Mouse (Mus musculus) ovary, adult 18-20 months (tissue): ENCODE data around the gene Nav2.

ENCODE experiments used
- DNase-seq: peaks from one replicate; pipeline ENCODE4 v3.0.0; 2022; ENCODE audit warnings: low spot score, mixed read lengths

The Nav2 gene

DNA sequence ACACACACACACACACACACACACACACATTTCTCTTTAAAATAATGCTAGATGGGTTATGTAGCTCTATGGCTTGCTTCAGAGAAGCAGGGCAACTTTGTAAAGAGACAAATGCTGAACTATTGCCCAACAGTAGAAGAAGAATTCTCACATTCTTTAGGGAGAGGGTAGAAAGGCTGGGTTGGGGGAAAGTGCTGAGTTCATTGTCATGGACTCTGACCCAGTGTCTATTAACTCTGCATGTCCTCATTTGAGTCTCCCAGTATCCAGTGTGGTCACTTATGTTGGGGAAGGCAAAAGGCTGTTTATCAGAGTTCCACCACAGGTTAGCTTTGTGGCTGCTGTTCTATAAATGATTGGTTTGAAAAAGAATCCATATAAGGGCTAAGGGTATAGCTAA is 584.1 kb downstream of the Nav2 start:
- no peak for DNase-seq

DNA sequence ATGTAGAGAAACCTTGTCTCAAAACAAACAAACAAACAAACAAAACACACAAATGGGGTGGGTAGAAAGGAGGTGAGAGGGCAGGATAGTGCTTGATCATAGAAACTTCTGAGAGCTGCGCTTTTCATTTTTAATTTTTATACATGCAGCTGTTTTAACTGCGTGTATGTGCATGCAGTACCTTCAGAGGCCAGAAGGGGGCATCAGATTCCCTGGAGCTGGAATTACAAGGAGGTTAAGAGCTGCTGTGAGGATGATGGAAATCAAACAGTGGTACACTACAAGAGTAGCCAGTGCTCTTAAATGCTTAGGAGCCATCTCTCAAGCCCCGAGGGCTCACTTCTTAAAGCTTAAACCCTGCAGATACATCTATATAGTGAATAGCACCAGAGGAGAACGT is 584.7 kb downstream of the Nav2 start:
- no peak for DNase-seq

DNA sequence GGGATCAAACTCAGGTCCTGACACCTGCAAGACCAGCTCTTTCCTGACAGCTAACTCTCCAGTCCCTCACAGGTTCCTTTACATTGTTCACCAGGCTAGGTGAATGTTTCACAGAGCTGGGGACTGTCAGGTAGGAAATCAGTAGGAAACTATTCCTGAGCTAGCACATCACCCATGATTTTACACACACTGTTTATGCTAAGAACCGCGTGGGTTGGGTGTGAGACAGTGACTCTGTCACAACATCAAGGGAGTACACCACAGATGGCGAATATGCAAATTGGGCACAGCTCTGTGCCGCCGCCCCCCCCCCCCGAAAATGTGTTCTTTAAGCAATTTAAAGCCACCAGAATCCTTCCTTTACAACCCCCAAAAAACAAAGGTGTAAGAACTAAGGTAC is 586.1 kb downstream of the Nav2 start:
- no peak for DNase-seq

DNA sequence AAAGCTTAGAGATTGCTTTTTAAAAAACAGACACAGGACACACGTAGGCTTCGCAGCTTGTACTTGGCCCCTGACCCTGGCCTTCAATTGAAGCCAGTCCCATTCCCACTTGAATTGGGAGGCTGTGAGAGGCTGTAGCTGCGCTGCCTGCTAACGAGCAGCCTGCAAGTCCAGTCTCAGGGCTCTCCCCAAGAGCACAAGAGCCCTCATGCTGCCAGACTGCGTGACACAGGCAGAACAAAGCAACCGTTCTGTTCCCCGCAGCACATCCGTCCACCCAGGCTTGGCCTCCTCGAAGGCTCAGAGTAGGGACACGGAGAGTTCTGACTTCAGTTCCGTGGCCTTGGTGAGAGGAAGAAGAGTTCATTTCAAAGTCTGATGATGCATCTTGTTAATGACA is 587.6 kb downstream of the Nav2 start:
- no peak for DNase-seq

DNA sequence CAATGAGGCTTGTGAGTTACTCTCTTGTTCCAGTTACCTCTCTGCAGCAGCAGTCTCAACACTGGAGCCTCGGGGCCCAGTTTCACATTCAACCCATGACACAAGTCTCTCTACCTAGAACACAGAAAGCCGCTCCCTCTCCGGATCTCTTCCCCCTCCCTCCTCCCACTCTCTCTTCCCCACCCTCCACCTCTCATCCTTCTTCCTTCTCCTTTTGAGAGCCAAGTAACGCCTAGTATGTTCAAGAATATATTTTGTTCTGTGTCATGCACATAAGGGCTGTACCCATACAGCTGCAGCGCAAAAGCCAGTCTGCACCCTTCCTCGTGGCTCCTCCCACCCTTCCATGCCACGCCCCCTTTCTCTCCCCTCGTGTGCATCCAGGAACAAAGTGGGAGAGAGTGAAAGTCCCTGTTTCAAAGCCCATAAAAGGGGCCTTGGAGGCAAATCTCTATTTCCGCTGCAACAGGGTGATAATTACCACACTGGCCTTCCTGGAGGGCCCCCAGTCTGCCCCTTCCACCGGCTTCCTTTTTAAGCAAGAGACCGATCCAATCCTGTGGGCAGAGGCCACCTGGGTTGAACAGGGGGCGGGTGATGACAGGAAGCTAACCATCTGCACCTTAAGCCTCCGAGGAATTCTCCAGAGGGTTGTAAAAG is 588.4 kb downstream of the Nav2 start:
- DNase-seq, result no peak

DNA sequence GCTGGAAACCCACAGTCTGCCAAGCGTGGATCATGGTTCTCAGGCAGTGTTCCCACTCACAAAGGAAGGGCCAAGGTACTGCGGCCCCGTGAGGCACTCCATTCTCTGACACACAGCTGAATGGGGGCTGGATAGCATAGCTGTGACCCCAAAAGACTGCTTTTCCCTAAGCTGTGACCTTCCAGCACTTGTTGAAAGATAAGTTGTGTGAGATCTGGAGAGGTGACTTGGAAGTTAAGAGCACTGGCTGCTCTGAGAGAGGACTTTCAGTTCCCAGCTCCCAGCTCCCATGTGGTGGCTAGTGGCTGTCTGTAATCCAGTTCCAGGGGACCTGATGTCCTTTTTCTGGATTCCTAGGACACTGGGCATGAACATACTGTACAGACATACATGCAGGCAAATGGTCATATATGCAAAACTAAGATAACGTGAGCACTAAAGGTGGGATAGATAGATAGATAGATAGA is 588.9 kb downstream of the Nav2 start:
- no peak for DNase-seq

DNA sequence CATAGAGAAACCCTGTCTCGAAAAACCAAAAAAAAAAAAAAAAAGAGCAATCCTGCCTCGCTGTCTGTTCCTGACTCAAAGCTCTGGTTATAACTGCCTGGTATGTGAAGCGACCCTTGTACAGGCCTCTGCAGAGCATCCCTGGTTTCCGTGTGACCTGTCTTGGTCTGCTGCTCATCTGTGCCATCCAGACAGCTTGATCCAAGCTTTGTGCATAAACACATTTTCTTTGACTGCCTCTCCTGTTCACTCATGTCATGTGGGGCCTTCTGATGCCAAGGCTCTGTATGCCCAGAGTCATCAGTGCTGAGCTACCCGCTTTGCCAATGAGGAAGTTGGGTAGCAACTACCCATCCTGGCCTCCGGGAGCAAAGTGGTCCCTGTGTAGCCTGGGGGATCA is 591.1 kb downstream of the Nav2 start:
- DNase-seq, result no peak

DNA sequence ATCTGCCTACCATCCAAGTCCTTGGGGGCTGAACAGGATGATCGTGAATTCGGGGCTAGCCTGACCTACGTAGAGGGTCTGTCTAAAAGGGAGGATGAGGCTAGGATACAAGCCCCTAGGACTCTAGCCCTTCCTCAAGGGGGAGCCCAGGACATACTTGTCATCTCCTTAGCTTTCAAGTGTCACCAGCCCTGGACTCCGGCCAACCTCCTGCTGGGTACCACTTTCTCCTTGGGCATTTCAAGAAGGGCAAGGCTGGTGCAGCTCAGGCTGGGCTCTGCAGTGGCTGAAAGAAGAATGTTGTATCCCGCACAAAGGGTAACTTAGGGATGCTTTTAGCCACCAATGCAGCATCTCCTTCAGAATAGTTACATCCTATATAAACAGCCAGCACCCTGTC is 592.4 kb downstream of the Nav2 start:
- no peak for DNase-seq

DNA sequence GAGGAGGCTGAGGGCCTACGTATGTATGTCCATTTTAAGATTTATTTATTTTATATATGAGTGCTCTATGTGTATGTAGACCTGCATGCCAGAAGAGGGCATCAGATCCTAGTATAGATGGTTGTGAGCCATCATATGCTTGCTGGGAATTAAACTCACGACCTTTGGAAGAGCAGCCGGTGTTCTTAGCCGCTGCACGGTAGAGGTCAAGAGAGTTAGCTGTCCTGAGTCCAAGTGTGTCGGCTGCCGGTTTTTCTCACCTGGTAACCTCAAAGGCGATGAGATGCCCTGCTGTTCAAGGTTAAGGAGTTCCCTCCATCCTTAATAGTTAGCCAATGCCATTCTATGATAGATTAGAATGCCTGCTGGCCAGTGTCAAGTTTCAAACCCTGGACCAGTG is 594.9 kb downstream of the Nav2 start:
- no peak for DNase-seq

DNA sequence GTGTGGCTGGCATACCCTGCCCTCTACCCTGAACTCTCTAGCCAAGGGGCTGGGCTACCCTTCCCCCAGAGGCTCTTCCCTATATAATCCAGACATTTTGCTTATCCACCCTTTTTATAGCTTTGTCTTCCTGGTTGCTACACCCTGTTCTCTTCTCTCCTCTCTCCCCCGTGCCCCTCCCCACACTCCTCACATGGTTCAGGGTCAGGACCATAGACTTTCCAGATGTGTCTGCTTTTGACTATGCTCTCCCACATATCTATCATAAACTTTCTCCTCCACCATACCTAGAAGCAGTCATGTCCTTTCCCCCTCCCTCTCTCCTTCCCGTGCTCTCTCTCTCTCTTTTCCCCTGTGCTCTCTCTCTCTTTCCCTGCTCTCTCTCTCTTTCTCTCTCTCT is 595.4 kb downstream of the Nav2 start:
- DNase-seq, result no peak

DNA sequence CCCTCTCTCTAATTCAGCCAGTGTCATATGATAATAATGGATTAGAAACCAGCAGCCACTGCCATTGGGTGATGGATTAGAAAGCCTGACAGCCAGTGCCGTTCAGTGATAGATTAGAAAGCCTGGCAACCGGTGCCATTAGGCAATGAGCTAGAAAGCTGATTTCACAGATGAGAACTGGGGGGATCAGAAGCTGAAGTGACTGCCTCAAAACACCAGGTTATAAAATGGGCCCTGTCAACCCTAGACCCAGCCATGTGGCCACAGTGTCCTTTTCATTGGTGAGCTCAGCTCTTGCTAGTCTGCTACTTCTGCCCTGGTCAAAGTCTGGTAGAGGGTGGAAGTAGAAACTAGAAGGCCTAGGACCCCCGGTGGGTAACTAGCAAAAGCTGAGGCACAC is 595.8 kb downstream of the Nav2 start:
- no peak for DNase-seq

DNA sequence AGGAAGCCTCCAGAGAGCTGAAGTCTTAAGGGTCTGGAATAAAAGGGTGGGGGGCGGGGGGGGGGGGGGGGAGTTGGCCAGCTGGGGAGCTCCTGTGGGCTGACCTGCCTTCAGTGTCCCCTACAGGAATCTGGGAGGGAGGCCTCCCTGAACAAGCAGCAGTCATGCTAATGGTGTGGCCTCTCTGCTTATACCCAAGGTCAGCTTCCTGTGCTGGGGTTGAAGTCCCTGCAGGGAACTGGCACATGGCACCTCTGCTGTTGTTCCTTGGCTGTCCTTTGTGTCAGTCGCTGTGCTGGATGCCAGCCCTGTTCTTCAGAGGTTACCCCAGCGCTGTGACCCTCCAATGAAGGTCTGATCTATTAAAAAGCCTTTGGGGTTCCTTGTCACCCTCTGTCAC is 596.5 kb downstream of the Nav2 start:
- no peak for DNase-seq

DNA sequence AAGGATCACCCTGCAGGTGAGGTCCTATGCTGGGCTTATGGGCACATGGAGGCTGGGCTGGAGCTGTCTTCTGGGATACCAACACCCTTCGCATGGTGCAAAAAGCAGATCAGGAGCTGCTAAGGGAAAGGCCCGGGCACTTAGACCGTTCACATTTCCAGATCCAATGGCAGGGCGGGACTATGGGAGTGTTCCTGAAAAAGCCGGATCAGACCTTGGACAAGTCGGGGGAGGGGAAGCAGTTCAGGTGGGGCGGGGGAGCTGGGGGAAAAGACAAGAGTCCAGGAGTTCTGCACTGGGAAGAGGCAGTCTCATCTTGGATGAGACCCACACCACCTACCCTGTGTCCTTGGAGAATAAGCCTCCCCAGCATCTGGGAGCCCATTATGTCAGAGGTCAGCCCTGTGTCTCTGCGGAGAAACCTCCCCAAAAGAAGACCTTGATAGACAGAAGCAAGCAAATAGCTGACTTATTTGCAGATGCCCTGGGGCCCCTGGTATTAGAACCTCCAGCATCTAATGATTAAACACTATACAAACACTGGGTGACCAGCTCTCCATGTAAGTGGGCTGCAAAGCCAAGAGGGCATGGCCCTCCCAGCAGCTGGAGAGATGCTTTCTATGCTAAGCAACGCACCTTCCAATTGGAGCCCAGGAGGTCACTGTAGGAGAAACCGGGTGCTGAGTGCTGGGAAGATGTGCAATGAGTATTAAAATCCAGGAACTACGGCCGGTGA is 597.7 kb downstream of the Nav2 start:
- DNase-seq, result no peak

DNA sequence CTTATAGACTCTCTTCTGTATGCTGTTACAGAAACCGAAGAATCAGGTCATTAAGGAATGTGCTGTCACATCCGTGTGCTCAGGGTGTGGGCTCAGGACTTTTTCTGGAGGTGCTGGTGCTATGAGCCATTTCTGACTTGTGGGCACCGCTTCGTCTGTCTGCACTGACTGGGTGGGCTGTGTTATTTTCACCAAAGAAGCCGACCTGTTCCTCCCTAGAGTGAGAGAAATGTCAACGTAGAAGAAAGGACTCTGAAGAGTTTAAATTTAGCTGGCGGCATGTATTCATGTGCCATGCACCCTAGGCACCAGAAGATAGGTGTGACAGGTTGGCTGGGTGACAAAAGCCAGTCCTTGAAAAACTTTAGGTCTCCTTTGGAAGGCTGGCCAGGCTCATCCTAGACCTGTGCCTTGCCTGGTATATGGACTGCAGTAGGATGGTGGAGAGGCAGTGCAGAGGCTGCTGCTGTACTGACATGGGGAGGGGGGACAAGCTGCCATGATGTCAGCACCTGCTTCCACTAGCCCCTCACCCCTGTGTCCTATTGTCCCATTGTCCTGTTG is 599.5 kb downstream of the Nav2 start:
- no peak for DNase-seq

DNA sequence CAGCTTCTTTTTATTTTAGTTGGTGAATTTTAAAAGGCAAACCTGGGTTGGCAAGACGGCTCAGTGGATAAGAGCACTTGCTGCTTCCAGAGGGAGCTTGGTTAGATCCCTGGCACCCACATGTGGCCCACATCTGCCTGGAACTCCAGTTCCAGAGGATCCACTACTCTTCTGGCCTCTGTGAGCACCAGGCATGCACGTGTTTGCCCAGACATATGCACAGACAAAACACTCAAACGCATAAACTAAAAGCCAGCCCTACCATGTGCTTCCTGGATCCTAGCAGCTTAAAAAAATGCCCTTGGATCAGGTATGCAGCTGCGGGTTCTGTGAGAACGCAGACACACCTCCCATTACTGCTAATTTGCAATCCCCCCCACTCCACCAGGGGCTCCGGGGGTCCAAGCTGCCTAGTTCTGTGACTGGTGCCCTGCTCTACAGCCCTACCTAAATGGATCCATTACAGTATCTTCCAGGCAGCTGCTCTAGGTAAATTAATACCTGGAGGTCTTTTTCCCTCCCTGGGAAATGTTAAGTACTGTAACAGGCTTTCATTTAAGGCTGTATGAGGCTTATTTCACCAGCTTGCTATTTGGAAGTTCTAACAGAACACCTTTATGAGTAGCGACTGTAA is 603.4 kb downstream of the Nav2 start:
- no peak for DNase-seq

DNA sequence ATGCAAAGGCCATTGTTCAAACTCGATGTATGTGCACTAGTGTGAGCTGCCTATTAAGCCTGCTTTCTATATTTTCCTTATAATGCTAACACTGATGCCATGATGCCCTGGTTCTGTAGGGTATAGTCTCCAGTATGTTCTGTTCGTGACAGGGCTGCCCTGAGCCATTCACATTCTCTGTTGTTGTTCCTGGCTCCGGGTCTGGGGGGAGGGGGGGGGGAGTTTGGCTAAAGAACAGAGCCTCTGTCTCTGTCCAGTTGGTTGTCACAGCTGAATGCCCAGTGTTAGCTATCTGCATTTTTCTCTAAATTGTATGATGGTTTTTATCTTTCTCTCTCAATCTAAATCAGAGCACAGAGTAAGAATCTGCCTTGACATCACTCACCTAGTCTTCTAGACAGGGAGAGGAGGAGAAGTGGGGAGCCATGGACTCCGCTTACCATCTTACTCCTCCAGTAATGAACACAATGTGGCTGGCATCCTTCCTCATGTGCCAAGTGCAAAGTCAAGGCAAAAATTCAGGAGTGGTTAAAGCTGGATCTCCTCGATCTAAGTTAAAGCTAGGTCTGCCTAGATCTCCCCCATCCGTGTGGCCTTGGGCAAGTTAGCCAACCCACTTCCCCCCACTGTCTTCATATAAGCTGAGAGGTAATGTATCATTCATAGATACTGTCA is 605.4 kb downstream of the Nav2 start:
- no peak for DNase-seq

DNA sequence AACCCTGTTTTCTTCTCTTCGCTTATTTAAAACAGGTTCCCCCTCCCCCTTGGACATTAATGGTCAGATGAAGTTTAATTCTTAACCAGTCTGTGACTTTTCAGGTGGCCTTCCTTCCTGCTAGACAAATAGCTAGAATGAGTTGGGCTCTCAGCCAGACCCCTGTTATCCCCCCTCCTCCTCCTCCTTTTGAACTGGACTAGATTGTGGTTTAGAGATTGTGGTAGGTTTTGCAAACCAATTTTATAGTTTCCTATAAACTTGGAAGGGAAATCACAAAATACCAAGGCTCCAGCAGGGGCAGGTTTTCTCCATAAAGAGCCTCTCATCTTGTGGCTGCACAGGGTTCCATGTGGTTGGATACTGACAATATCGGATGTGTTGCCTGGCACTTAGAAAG is 606.5 kb downstream of the Nav2 start:
- DNase-seq, result no peak

DNA sequence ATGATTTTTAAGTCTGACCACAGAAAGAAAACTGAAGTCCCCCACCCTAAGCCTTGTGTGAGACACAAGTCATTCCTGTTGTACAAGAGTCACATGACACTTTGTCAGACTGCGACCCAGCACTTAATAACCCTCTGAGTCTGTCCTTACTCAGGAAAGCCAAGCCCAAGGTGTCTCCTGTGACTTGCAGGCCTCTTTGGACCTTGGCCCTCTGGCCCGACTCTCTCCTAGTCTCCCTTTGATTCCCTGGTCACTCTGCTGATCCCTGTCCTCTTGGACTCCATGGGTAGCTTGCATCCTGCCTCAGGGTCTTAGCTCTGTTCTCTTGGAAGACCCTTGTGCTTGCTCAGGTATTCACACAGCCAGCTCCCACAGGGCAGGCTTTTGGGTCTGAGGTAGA is 612.0 kb downstream of the Nav2 start:
- no peak for DNase-seq

DNA sequence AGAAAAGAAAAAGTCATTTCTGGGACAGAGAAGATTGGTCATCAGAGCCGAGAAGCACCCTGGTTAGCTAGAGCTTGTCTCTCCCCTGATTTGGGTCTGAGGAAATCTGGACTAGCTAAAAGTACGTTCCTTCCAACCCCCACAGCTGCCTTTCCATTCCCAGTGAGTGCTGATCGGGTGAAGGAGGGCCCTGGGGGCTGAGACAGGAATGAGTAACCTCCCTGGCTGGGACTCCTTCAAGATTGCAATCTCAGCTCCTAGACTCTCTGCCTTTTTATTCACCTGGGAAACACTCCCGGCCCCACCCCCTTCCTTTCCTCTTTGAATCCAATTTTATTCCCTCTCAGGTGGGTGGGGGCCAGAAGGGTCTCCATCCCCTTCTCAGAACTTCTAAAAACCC is 612.8 kb downstream of the Nav2 start:
- DNase-seq, result no peak

DNA sequence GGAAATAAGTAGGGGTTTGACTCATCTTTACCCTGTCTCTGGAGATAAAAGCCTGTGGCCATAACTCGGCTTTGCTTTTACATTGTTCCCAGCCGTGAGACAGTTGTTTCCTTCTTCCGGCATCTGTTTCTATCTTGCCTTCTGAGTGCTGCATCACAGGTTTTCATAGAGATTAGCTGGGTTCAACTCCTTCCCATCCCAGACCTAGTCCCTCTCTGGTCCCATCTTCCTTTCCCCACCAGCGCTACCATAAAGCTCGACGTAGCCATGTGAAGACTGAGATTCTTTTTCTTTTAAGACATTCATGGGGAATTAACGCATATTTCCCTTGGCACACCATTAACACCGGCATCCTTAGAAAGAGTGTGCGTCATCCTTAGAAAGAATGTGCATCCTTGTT is 613.5 kb downstream of the Nav2 start:
- no peak for DNase-seq

DNA sequence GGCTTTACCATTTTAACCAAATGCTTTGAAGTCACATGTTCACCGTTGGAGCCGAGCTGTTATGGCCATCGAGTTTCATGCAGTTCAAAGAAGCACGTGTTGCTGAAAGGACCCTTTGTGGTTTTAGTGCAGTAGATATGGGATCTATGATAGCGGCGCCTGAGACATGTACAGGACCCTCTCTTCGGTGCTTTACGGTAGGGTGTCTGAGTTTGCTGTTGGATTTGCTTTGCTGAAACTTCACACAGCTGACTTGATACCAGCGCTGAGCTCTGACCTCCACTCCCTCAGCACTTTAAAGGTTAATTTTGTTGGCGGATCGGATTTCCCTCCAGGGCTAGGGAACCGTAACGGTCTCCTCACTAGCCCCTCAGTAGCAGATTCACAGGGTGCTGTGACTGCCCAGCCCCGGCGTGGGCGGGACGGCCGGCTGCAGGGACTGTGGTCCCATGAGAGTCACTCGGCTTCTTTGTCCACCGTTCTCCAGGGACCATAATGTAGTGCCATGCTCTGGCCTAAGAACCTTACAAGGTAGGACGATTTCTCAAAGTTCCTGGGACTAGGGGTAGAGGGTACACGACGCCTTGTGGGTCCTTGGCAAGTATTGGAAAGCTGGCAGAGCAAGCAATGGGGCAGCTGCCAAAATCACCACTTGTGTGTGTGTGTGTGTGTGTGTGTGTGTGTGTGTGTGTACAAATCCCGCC is 614.0 kb downstream of the Nav2 start:
- DNase-seq, result no peak

DNA sequence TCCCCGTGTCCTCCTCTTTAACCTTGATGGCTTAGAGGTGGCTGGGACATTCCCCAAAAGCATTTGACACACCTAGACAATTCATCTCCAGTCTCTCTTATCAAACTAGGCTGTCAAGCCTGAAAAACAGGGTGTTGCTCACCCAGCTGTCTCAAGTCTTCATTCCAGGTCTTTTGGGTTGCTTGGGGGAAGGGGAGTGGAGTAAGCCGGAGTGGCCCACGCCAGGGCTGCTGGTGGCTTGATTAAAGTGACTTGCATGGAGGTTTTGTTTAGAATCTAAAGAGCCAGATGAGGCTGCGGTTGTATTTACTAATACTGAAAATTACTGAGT is 614.6 kb downstream of the Nav2 start:
- DNase-seq, result no peak
